Mouse (Mus musculus) kidney, embryonic 16.5 days (tissue): ENCODE measurements at regions not wholly inside any gene's neighbourhood (a gene's known extent, or its start where the extent isn't known, plus 50 kb on each side); places are given as distances from the start of the nearest gene placed in this dataset.
"Not testable (repeated sequence)": the region's sequence is repeated elsewhere in the genome, so short reads cannot be mapped to it uniquely, and the experiment has no call there.

Experiments
- ATAC-seq: fragments of 200-750 bp; cut with Nextera tagmentation; 2 replicates; pipeline ENCODE4 v1.8.0; 2017; ENCODE audit warnings: moderate TSS enrichment; ENCODE audit not compliant: low FRiP score, low TSS enrichment
- H3K27ac ChIP-seq: fragments of 300-500 bp; sonication (generic); 2 replicates; pipeline ENCODE4 v1.5.1; 2014; ENCODE audit warnings: low read length
- H3K27me3 ChIP-seq: fragments of 300-500 bp; sonication (generic); 2 replicates; pipeline ENCODE4 v1.6.1; 2014; ENCODE audit warnings: low read length, control low read depth, mixed read lengths; ENCODE audit not compliant: insufficient read depth
- H3K36me3 ChIP-seq: fragments of 300-500 bp; sonication (generic); 2 replicates; pipeline ENCODE4 v1.6.1; 2014; ENCODE audit warnings: low read length, control low read depth, mixed read lengths; ENCODE audit not compliant: insufficient read depth
- H3K4me1 ChIP-seq: fragments of 300-500 bp; sonication (generic); 2 replicates; pipeline ENCODE4 v1.6.1; 2014; ENCODE audit warnings: low read length, control low read depth, mixed read lengths; ENCODE audit not compliant: insufficient read depth
- H3K4me2 ChIP-seq: fragments of 300-500 bp; sonication (generic); replicated peaks from 2 replicates; pipeline ENCODE4 v1.6.1; 2014; ENCODE audit warnings: low read depth, low read length
- H3K4me3 ChIP-seq: fragments of 300-500 bp; sonication (generic); 2 replicates; pipeline ENCODE4 v1.5.1; 2014; ENCODE audit warnings: mild to moderate bottlenecking, low read length
- H3K9ac ChIP-seq: fragments of 300-500 bp; sonication (generic); replicated peaks from 2 replicates; pipeline ENCODE4 v1.6.1; 2014; ENCODE audit warnings: low read length
- H3K9me3 ChIP-seq: fragments of 300-500 bp; sonication (generic); 2 replicates; pipeline ENCODE4 v1.6.1; 2016; ENCODE audit warnings: low read length, control low read depth
- WGBS: fragments of 180-500 bp; shearing (Covaris S2); extraction: QIAGEN DNeasy Blood & Tissue Kit; methylation state at CpG from one replicate; pipeline ENCODE4 v1.1.7; 2014; 5-methylcytosine and 5-hydroxymethylcytosine counted together

DNA sequence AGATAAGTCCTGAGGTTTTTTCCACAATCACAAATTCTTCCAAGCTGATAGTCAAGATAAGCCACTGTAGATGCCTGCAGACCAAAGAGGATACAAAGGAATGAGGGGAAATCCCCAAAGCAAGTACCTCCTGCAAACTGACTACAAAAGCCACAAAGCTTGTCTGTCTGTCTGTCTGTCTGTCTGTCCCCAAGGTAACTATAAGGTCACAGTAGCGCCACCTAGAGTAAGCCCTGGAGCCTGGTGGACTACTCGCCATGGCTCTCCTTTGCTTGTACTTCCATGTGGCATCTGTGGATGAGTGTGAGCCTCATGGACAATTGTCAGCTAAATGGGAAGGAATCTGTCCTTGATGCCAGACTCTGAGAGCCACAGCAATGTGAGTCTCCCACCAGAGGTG, 249.8 kb downstream of the Diras2 start:
- 86% methylated on average over 2 of the region's 2 CpGs for WGBS
- Histone ChIP-seq H3K27ac (no peak overlapping the region), H3K36me3 (no peaks in the 10 kb centered on the region), H3K27me3 (no peaks in the 10 kb centered on the region), H3K4me1 (no peaks in the 10 kb centered on the region), H3K4me2 (no peak overlapping the region), H3K9ac (no peak overlapping the region), H3K9me3 (no peaks in the 10 kb centered on the region), H3K4me3 (no peak overlapping the region)
- no peak for ATAC-seq

- H3K27me3 ChIP-seq, result no peaks in the 10 kb centered on the region
Measured at GRCm38 (mm10) chr13:52282500-52282899, 248.6 kb downstream of the Diras2 start.

DNA sequence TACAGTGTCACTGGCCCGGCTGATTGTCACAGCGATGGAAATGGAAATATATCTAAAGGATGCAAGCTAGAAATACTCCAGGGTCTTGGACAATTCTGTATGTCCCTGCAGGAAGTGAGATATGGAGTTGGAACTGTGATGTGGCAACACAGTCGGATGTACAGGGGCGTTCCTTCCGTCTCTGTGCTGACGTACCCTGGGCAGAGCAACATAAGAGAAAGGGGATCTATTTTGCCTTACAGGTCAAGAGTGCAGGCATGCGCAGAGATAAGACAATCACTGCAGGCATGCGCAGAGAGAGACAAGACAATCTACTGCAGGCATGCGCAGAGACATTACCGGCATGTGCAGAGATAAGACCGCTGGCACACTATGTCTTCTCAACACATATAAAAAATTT, 247.6 kb downstream of the Diras2 start:
- H3K27ac ChIP-seq, result no peak overlapping the region
- no peak overlapping the region for H3K4me3 ChIP-seq
- ATAC-seq, result no peak
- no peaks in the 10 kb centered on the region for H3K4me1 ChIP-seq
- H3K4me2 ChIP-seq, result no peak overlapping the region
- H3K9me3 ChIP-seq, result no peaks in the 10 kb centered on the region
- H3K9ac ChIP-seq, result no peak overlapping the region
- 76% methylated on average over 11 of the region's 11 CpGs for WGBS
- H3K36me3 ChIP-seq, result no peaks in the 10 kb centered on the region
- H3K27me3 ChIP-seq, result no peaks in the 10 kb centered on the region

More at GRCm38 (mm10) chr13:52282500-52282899, 248.6 kb downstream of the Diras2 start:
- Histone ChIP-seq H3K4me3 (no peak overlapping the region), H3K36me3 (no peaks in the 10 kb centered on the region), H3K27ac (no peak overlapping the region), H3K9me3 (no peaks in the 10 kb centered on the region), H3K4me1 (no peaks in the 10 kb centered on the region), H3K9ac (no peak overlapping the region), H3K4me2 (no peak overlapping the region)
- ATAC-seq, result no peak
- 48% methylated on average over 13 of the region's 13 CpGs for WGBS

- no peaks in the 10 kb centered on the region for H3K27me3 ChIP-seq
- 78% methylated on average over 12 of the region's 12 CpGs for WGBS
Measured at GRCm38 (mm10) chr13:52284026-52284801, 246.9 kb downstream of the Diras2 start.

DNA sequence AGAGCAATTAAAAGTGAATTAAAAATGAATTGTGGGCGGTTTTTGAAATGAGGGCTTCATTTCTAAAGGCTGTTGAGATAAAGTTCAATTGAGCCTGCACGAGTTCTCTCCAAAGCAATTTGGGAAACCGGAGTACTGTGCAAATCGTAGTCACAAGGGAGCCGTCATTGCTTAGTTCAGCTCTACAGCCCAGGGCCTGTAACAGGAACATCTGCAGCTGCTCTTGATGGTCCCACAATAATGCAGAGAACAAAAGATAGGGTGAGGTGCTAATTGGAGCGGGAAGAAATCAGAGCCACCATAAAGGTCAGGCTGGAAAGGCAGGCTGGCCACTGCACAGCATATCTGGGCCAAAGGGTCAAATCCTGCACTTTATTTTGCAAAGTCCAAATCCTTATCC, 242.7 kb downstream of the Diras2 start:
- no peak overlapping the region for H3K4me3 ChIP-seq
- H3K4me2 ChIP-seq, result no peak overlapping the region
- WGBS, result 29% methylated on average over 6 of the region's 6 CpGs
- no peak for ATAC-seq
- no peaks in the 10 kb centered on the region for H3K4me1 ChIP-seq
- H3K9ac ChIP-seq, result no peak overlapping the region
- H3K9me3 ChIP-seq, result no peaks in the 10 kb centered on the region
- no peak overlapping the region for H3K27ac ChIP-seq
- H3K36me3 ChIP-seq, result no peaks in the 10 kb centered on the region
- H3K27me3 ChIP-seq, result no peaks in the 10 kb centered on the region

More at GRCm38 (mm10) chr13:52284026-52284801, 246.9 kb downstream of the Diras2 start:
- Histone ChIP-seq H3K4me2 (no peak overlapping the region), H3K9me3 (no peaks in the 10 kb centered on the region), H3K4me1 (no peaks in the 10 kb centered on the region), H3K4me3 (no peak overlapping the region), H3K36me3 (no peaks in the 10 kb centered on the region), H3K27ac (no peak overlapping the region), H3K9ac (no peak overlapping the region)
- no peak for ATAC-seq

GRCm38 (mm10) chr13:52295847-52296246, 235.2 kb downstream of the Diras2 start:
- H3K4me1 ChIP-seq, result no peaks in the 10 kb centered on the region
- H3K4me3 ChIP-seq, result no peak overlapping the region
- no peak for ATAC-seq
- 91% methylated on average over 15 of the region's 15 CpGs for WGBS
- H3K9me3 ChIP-seq, result no peaks in the 10 kb centered on the region
- H3K27ac ChIP-seq, result no peak overlapping the region
- no peaks in the 10 kb centered on the region for H3K36me3 ChIP-seq
- no peak overlapping the region for H3K9ac ChIP-seq
- H3K4me2 ChIP-seq, result no peak overlapping the region
- H3K27me3 ChIP-seq, result no peaks in the 10 kb centered on the region

GRCm38 (mm10) chr13:52296541-52297276, 234.4 kb downstream of the Diras2 start:
- H3K4me3 ChIP-seq, result no peak overlapping the region
- H3K27me3 ChIP-seq, result no peaks in the 10 kb centered on the region
- WGBS, result 74% methylated on average over 9 of the region's 9 CpGs
- no peak for ATAC-seq
- no peak overlapping the region for H3K27ac ChIP-seq
- H3K9me3 ChIP-seq, result no peaks in the 10 kb centered on the region
- H3K36me3 ChIP-seq, result no peaks in the 10 kb centered on the region
- no peak overlapping the region for H3K9ac ChIP-seq
- H3K4me1 ChIP-seq, result no peaks in the 10 kb centered on the region
- no peak overlapping the region for H3K4me2 ChIP-seq

- Histone ChIP-seq H3K4me2 (no peak overlapping the region), H3K9me3 (no peaks in the 10 kb centered on the region), H3K27me3 (no peaks in the 10 kb centered on the region), H3K4me1 (no peaks in the 10 kb centered on the region), H3K9ac (no peak overlapping the region), H3K4me3 (no peak overlapping the region), H3K36me3 (no peaks in the 10 kb centered on the region), H3K27ac (no peak overlapping the region)
- 82% methylated on average over 7 of the region's 7 CpGs for WGBS
- ATAC-seq, result no peak
Measured at GRCm38 (mm10) chr13:52297277-52297623, 233.8 kb downstream of the Diras2 start.

GRCm38 (mm10) chr13:52298362-52298761, 232.7 kb downstream of the Diras2 start:
- 70% methylated on average over 5 of the region's 5 CpGs for WGBS
- H3K9ac ChIP-seq, result no peak overlapping the region
- no peak overlapping the region for H3K27ac ChIP-seq
- no peaks in the 10 kb centered on the region for H3K36me3 ChIP-seq
- no peak for ATAC-seq
- H3K4me2 ChIP-seq, result no peak overlapping the region
- no peak overlapping the region for H3K4me3 ChIP-seq
- H3K9me3 ChIP-seq, result no peaks in the 10 kb centered on the region
- no peaks in the 10 kb centered on the region for H3K27me3 ChIP-seq
- no peaks in the 10 kb centered on the region for H3K4me1 ChIP-seq

GRCm38 (mm10) chr13:52305328-52305727, 225.8 kb downstream of the Diras2 start:
- ATAC-seq, H3K4me1 ChIP-seq: not testable (repeated sequence)

More at GRCm38 (mm10) chr13:52305328-52305727, 225.8 kb downstream of the Diras2 start:
- not testable (repeated sequence) for H3K9me3 ChIP-seq, H3K36me3 ChIP-seq, H3K27me3 ChIP-seq, H3K4me2 ChIP-seq, H3K27ac ChIP-seq, H3K9ac ChIP-seq, H3K4me3 ChIP-seq
